Mouse (Mus musculus) E14TG2a.4 (cell line): ENCODE measurements around the gene Grm6.

Experiments used
- CTCF ChIP-seq: conservative IDR thresholded peaks from 2 replicates; pipeline ENCODE4 v1.5.1; 2014; ENCODE audit warnings: low read length
- NANOG ChIP-seq: IDR thresholded peaks from 2 replicates; pipeline ENCODE4 v1.6.1; 2014; ENCODE audit warnings: borderline replicate concordance, low read length, mixed read lengths

- TF ChIP-seq CTCF (no peak), NANOG (no peak)
Measured at GRCm38 (mm10) chr11:50886231-50886932, 35.9 kb downstream of the Grm6 start.
